Mouse (Mus musculus) midbrain, embryonic 14.5 days (tissue): ENCODE measurements at regions not wholly inside any gene's neighbourhood (a gene's known extent, or its start where the extent isn't known, plus 50 kb on each side); places are given as distances from the start of the nearest gene placed in this dataset.

Experiments used
- ATAC-seq: fragments of 200-750 bp; cut with Nextera tagmentation; 2 replicates; pipeline ENCODE4 v1.8.0; 2017; ENCODE audit warnings: moderate number of reproducible peaks, moderate library complexity; ENCODE audit not compliant: low FRiP score, low TSS enrichment
- DNase-seq: peaks from one replicate; pipeline ENCODE4 v3.0.0-alpha.2; 2015
- H3K27ac ChIP-seq: fragments of 300-500 bp; sonication (generic); replicated peaks from 2 replicates; pipeline ENCODE4 v1.5.1; 2014; ENCODE audit warnings: mild to moderate bottlenecking, low read depth, low read length, moderate library complexity
- H3K27me3 ChIP-seq: fragments of 300-500 bp; sonication (generic); 2 replicates; pipeline ENCODE4 v1.6.1; 2014; ENCODE audit warnings: low read length, control low read depth, mixed read lengths; ENCODE audit not compliant: control insufficient read depth, insufficient read depth
- H3K36me3 ChIP-seq: fragments of 300-500 bp; sonication (generic); 2 replicates; pipeline ENCODE4 v1.6.1; 2014; ENCODE audit warnings: low read length, control low read depth; ENCODE audit not compliant: control insufficient read depth, insufficient read depth
- H3K4me1 ChIP-seq: fragments of 300-500 bp; sonication (generic); 2 replicates; pipeline ENCODE4 v1.6.1; 2014; ENCODE audit warnings: mild to moderate bottlenecking, antibody characterized with exemption, low read length, control low read depth; ENCODE audit not compliant: control insufficient read depth, insufficient read depth
- H3K4me2 ChIP-seq: fragments of 300-500 bp; sonication (generic); 2 replicates; pipeline ENCODE4 v1.6.1; 2014; ENCODE audit warnings: mild to moderate bottlenecking, low read length, moderate library complexity
- H3K4me3 ChIP-seq: fragments of 300-500 bp; sonication (generic); replicated peaks from 2 replicates; pipeline ENCODE4 v1.5.1; 2014; ENCODE audit warnings: low read depth, low read length
- H3K9ac ChIP-seq: fragments of 300-500 bp; sonication (generic); replicated peaks from 2 replicates; pipeline ENCODE4 v1.6.1; 2014; ENCODE audit warnings: mild to moderate bottlenecking, low read length, moderate library complexity
- H3K9me3 ChIP-seq: fragments of 300-500 bp; sonication (generic); 2 replicates; pipeline ENCODE4 v1.6.1; 2016; ENCODE audit warnings: low read length, control low read depth, mixed read lengths; ENCODE audit not compliant: control insufficient read depth
- WGBS: fragments of 180-500 bp; shearing (Covaris S2); extraction: QIAGEN DNeasy Blood & Tissue Kit; methylation state at CpG from one replicate; pipeline ENCODE4 v1.1.7; 2014; 5-methylcytosine and 5-hydroxymethylcytosine counted together

GRCm38 (mm10) chr17:74942984-74943801, 62.2 kb upstream of the Ltbp1 start:
- no peak overlapping the region for H3K9ac ChIP-seq
- no peak overlapping the region for H3K4me2 ChIP-seq
- WGBS = 81% methylated on average over 10 of the region's 10 CpGs
- H3K36me3 ChIP-seq = no peaks in the 10 kb centered on the region
- H3K4me3 ChIP-seq = no peak overlapping the region
- no peak overlapping the region for H3K27ac ChIP-seq
- H3K4me1 ChIP-seq = no peaks in the 10 kb centered on the region
- no peaks in the 10 kb centered on the region for H3K9me3 ChIP-seq
- H3K27me3 ChIP-seq = no peaks in the 10 kb centered on the region
- ATAC-seq (no peak), DNase-seq (peak; percentile 13)

GRCm38 (mm10) chr17:74943802-74944193, 61.6 kb upstream of the Ltbp1 start:
- WGBS = 33% methylated on average over 4 of the region's 4 CpGs
- Histone ChIP-seq H3K9me3 (no peaks in the 10 kb centered on the region), H3K27me3 (no peaks in the 10 kb centered on the region), H3K9ac (no peak overlapping the region), H3K36me3 (no peaks in the 10 kb centered on the region), H3K4me2 (no peak overlapping the region), H3K4me3 (no peak overlapping the region), H3K4me1 (no peaks in the 10 kb centered on the region), H3K27ac (no peak overlapping the region)
- no peak for ATAC-seq
- DNase-seq = no peak

GRCm38 (mm10) chr17:74945149-74945548, 60.2 kb upstream of the Ltbp1 start:
- Histone ChIP-seq H3K9ac (no peak overlapping the region), H3K9me3 (no peaks in the 10 kb centered on the region), H3K36me3 (no peaks in the 10 kb centered on the region), H3K27me3 (no peaks in the 10 kb centered on the region), H3K4me2 (no peak overlapping the region), H3K27ac (no peak overlapping the region), H3K4me3 (no peak overlapping the region), H3K4me1 (no peaks in the 10 kb centered on the region)
- no peak for DNase-seq
- 78% methylated on average over 6 of the region's 6 CpGs for WGBS
- no peak for ATAC-seq

- Histone ChIP-seq H3K9ac (no peak overlapping the region), H3K4me2 (no peak overlapping the region), H3K4me1 (no peaks in the 10 kb centered on the region), H3K36me3 (no peaks in the 10 kb centered on the region), H3K4me3 (no peak overlapping the region), H3K9me3 (no peaks in the 10 kb centered on the region), H3K27ac (no peak overlapping the region), H3K27me3 (no peaks in the 10 kb centered on the region)
- WGBS = 88% methylated on average over 3 of the region's 3 CpGs
- DNase-seq (no peak), ATAC-seq (no peak)
Measured at GRCm38 (mm10) chr17:74948476-74948875, 56.9 kb upstream of the Ltbp1 start.

GRCm38 (mm10) chr17:74950316-74950715, 55.1 kb upstream of the Ltbp1 start:
- H3K4me2 ChIP-seq = no peak overlapping the region
- no peaks in the 10 kb centered on the region for H3K27me3 ChIP-seq
- no peaks in the 10 kb centered on the region for H3K9me3 ChIP-seq
- 95% methylated on average over 2 of the region's 2 CpGs for WGBS
- DNase-seq (no peak), ATAC-seq (no peak)
- H3K27ac ChIP-seq = no peak overlapping the region
- no peaks in the 10 kb centered on the region for H3K4me1 ChIP-seq
- H3K36me3 ChIP-seq = no peaks in the 10 kb centered on the region
- no peak overlapping the region for H3K9ac ChIP-seq
- H3K4me3 ChIP-seq = no peak overlapping the region

- DNase-seq (no peak), ATAC-seq (no peak)
- WGBS = 94% methylated on average over 2 of the region's 2 CpGs
- Histone ChIP-seq H3K9me3 (no peaks in the 10 kb centered on the region), H3K27ac (no peak overlapping the region), H3K36me3 (no peaks in the 10 kb centered on the region), H3K4me1 (no peaks in the 10 kb centered on the region), H3K4me3 (no peak overlapping the region), H3K4me2 (no peak overlapping the region), H3K27me3 (no peaks in the 10 kb centered on the region), H3K9ac (no peak overlapping the region)
Measured at GRCm38 (mm10) chr17:74954988-74955387, 50.4 kb upstream of the Ltbp1 start.
